Mouse (Mus musculus): ENCODE results near the gene Tns4.

DNA sequence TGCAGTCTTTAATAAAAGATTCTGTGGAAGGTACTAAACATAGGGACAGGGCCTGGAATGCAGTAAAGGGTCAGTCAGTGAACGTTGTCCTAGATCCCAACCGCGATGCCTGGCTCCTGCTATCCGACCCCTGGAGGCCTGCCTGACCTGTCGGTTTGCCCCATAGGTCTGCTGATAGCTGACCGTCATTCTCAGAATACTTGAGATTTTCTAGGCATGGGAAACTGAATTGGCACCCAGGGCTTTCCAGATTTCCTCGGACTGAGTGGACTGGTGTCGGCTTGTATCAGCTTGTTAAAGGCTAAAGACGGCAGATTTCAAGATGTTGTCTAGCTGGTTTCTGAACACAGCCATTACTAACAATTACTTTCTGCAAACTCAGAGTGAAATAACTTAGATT lies 4.7 kb downstream of the Tns4 start:
- no peak for TF ChIP-seq CTCF (IDR thresholded peaks at IDR 0.05; ENCODE audit: low read depth)
- TF ChIP-seq EP300 (IDR thresholded peaks at IDR 0.05; ENCODE audit: low read depth): no peak
